Mouse (Mus musculus): ENCODE measurements around the gene Prkn. TPM values are rescaled to one million over a fixed set of nuclear protein-coding genes. Genes with fewer than 3 reads are reported as not detected.

Gene Prkn
- total RNA-seq, 2 experiments from 2014 or later, result 1.8 TPM; not detected in 1

DNA sequence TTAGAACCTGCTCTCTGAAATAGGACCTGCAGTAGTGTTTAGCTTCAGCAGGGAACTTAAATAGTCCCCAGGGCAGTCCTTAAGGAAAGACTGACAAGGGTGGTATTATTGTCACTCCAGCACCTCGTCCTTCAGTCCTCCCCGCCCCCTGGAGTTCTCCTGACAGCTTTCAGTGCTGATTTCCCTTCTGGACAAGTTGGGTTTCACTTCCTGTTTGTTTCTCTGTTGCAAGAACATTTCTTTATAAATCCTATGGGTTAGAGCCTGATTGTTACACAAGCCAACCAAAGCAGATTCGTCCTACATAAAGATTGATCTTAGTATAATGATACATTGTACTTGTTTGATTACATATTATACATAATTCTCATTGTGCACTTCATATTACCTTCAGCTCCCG lies 142.0 kb downstream of the Prkn start:
- ATAC-seq (replicated peaks; ENCODE audit: poor library complexity, severe bottlenecking), result peak; percentile 93

DNA sequence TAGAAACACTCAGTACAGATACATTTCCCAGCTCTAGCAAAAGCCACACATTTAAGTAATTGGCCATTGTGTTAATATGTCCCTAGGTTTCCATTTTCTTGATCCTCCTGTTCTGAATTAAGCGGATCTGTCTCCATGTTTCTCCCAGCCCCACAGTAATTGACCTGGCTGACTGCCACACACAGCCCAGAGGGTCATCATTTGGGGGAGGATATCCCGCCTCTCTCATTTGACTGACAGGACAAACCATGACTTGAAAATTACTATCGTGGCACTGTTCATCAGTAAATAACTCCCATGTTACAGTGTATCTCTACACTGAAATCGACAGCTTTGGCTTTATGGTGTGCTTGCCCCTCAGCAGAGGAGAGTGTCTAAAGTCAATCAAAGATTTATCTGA lies 146.9 kb downstream of the Prkn start:
- no peak for ATAC-seq (replicated peaks; ENCODE audit: poor library complexity, severe bottlenecking)

DNA sequence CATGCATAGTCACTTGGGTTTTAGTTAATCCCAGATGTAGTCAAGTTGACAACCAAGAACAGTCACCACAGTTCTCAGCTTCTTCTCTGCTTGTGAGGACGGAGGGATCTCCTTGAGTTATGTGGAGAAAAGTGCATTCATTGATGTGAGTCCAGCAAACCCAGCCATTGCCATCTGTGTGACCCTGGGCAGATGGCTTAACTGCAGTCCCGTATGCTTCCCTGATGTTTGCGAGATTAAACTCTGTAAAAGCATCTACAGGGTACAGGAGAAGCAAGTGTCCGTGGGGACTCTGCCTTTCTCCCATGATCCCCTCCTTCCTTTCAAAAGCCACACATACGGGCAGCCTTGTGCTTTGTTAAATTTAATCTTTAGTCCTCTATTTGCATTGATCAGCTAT lies 157.1 kb downstream of the Prkn start:
- ATAC-seq (replicated peaks; ENCODE audit: poor library complexity, severe bottlenecking), result no peak

DNA sequence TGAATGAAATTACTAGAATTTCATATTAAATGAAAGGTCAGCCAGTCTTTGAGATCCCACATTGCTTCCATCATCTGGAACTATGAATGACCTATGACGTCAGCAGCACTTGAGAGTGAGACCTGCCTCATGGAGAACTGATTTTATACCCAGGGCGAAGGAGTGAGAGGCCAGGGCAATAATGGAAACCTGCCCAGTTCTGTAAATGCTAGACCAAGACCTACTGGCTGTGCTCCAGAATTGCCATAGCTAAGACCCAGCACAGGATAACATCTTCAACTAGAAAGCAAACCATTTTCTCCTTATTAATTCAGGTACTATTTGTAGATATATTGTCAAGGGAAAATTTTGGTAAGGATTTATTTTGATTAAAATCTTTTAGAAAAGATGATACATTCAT lies 183.2 kb downstream of the Prkn start:
- no peak for ATAC-seq (replicated peaks; ENCODE audit: poor library complexity, severe bottlenecking)

DNA sequence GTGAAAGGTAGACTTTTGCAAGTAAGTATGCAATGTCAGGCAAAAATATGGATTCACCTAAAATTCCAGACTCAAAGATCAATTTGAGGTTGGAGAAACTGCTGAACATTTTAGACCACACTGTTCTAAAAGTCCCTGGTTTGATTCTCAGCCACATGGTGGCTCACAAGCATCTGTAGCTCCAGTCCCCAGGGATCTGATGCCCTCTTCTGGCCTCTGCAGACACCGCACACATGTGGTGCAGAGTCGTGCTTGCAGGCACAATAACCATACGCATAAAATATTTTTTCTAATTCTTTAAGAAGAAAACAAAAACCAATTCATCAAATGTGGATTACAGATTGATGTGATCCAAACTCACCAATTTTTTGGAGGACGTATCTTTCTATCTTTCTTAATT lies 189.2 kb downstream of the Prkn start:
- ATAC-seq (replicated peaks; ENCODE audit: poor library complexity, severe bottlenecking), result no peak

DNA sequence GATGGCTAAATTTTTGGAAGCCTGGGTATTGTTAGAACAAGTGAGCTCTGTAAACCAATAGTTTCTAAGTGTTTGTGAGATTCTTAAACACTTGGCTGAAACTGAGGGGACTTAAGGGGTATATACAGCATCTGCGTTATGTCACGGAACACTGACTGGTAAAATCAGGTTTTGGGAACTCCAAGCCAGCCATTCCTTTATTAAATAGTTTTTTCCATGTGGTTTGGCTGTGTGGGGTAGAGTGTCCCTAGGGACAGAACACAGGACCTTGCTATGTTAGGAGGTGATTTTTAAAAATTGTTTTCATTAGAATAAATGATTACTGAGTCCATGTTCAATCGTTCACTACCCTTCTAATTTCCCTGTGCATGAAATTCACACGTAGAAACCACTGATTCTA lies 190.8 kb downstream of the Prkn start:
- no peak for ATAC-seq (replicated peaks; ENCODE audit: poor library complexity, severe bottlenecking)

DNA sequence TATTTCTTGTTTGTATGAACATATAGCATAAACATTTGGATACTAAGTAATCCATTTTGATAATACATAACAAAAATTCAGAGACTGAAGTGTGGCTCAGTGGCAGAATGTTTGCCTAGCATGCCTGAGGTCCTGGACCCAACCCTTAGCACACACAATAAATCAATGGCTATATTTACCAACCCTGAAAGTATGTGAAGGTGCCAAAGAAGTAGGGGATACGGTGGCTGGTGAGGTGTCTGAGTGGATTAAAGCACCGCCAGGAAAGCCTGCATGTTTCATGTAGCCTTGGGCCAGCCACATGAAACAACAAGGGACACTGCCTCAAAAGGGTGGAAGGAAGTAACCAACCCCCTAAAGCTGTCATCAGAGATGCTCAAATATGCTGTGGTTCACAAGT lies 192.2 kb downstream of the Prkn start:
- no peak for ATAC-seq (replicated peaks; ENCODE audit: poor library complexity, severe bottlenecking)

DNA sequence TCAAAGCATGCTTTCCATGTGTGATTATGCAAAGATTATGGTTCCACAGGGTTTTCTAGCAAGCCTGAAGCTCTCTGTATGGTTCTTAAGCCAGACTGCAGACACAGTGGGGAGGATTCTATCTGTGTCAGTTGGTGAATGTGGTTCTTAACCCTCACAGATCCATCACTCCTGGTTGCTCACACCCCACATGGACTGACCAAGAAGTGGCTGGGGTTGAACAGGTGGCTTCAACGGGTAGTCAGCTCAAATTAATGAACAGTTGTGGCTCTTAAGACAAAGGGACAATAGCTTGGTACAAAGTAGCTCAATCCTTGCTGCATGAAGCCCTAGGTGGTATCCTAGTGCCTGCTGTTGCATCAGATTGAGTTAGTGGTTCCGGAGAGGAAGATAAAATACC lies 193.4 kb downstream of the Prkn start:
- ATAC-seq (replicated peaks; ENCODE audit: poor library complexity, severe bottlenecking), result no peak

DNA sequence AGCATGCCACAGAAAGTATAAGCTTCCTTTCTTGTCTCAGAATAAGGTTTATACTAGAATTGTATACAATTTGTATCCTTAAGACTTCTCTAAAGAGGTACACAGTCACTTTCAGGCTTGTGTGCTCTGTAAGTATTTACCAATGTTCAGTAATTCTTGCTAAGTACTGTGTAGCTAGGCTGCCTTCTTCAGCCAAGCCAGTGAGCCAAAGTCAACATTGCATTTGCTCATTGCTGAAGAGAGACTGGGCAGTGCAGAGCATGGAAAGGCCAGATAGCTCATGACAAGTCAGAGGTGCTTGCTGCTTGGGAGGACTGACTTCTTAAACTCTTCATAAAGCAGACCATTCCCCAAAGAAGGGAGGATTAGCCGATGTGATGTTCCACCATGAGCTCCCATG lies 198.1 kb downstream of the Prkn start:
- no peak for ATAC-seq (replicated peaks; ENCODE audit: poor library complexity, severe bottlenecking)

DNA sequence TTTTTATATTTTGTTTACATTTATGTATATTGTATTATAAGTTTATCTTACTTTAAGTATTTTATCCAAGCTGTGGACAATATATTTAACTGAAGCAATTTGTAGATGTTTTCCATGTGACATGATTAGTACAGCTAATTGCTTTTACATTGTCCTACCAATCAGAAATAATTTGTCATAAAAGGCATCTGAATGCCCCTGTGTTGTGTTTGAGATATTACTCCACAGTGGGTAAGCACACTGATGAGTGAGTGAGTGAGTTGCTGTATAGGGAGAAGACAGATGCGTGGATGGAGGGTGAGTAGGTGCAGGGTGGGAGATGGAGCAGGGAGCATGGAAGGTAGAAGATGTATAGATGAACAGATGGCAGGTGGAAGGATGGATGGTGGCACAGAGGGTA lies 218.8 kb downstream of the Prkn start:
- ATAC-seq (replicated peaks; ENCODE audit: poor library complexity, severe bottlenecking), result no peak

DNA sequence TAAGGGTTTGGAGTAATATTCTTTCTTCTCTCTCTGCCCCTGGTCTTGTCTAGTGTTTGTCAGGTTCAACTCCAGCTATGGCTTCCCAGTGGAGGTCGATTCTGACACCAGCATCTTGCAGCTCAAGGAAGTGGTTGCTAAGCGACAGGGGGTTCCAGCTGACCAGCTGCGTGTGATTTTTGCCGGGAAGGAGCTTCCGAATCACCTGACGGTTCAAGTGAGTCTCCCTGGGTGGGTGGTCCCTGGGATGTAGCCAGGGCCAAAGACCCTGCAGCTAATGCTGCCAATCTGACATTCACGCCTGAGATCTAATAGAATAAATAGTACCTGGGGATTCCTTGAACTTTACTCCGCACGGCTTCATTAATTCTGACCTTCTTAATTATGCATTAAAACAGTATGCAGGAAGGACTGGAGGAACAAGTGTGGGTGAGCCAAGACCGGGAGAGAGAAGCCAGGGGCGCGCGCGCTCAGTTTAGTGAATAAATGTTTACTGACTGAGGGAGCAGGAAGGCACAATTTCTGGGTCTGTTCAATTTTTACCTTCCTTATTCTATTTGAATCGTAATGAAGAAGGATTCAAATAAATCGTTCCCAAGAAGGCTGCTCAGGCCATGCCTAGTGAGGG lies 227.0 kb downstream of the Prkn start:
- ATAC-seq (replicated peaks; ENCODE audit: poor library complexity, severe bottlenecking), result no peak

DNA sequence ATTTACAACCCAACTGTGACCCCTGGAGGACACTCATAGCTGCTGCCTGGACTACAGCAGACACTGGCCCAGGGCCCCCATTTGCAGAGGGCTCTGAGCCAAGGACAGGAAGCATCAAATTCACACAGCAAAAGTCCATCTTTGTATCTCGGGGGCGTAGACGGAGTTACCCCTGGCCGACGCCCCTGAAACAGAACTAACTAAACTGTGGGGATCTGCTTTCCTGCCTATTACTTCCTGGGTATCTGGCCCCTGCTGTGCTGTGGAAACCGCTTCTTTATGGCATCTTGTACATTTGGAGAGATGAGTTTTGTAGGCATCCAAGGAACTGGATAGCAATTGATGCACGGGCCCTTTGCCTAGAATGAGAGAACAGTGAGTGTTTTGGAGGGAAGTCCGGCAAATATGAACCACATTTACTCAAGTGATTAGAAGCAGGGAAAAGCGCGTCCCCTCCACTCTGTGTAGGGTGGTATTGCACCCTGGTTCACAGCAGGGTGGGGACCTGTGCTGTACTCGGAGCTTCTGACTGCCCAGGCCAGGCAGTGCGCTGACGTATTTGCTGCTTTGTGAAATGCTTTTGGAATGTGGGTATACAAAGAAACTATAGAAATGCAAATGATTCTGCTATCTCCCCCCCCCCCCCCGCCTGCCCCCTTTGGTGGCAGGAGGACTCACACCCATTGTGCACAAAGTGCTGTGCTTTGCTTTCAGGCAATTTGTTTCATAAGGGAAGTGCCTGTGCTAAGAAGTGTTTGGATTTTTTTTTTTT lies 227.7 kb downstream of the Prkn start:
- ATAC-seq (replicated peaks; ENCODE audit: poor library complexity, severe bottlenecking), result peak; percentile 40

DNA sequence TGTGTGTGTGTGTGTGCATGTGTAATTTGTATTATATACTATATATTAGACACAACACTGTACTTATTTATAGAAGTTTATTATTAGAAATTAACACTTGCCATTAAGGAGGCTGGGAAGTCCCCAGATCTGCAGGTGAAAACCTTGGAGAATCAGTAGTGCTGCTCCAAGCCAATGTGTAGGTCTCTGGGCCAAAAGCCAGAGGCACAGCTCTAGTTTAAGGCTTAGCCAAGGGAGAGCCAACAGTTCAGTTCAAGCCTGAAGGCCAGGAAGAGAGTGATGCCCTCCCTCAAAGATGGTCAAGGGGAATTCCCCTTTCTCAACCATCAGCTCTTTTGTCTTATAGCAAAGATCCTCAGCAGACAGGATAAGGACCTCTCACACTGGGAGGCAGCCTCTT lies 230.8 kb downstream of the Prkn start:
- no peak for ATAC-seq (replicated peaks; ENCODE audit: poor library complexity, severe bottlenecking)

DNA sequence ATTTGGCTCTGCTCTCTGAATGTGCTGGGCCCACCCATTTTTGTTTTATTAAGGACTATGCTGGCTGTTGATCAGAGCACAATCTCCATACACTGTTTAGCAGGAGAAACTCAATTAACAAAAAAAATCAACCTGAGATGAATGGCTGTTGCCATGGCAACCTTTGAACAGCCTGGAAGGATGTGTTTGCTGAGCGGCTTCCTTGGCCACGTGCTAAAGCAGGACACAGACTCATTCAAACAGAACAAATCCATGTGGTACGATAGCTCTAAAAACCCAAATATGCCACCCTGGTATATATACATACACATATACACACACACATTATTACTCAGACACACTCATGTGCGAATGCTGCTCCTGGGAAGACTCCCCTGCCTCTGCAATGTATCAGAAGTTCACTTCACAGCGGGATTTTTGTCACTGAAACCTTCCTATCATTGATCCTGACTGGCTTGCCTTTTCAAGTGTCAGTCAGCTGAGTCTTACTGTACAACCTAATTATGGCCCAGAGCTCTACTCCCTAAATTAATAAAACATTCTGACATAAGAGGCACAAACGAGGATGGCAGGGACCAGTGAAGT lies 236.2 kb downstream of the Prkn start:
- ATAC-seq (replicated peaks; ENCODE audit: poor library complexity, severe bottlenecking), result no peak

DNA sequence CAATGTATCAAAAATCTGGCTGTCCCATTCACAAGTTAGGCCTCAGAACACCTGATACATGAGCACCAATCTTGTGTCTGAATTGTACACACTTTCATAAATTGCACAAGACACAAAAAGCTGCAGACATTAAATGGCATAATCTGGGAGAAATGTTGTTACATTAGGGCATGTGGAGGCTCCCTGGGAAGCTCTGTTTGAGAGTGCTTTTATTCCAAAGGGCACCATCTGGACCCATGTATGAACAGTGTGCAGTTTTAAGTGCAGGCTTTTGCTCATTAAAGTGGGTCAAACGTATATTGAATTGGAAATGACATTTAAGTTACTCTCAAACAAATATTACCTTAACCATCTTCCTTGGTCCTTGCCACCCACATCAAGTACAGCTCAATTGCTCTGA lies 246.3 kb downstream of the Prkn start:
- ATAC-seq (replicated peaks; ENCODE audit: poor library complexity, severe bottlenecking), result no peak

DNA sequence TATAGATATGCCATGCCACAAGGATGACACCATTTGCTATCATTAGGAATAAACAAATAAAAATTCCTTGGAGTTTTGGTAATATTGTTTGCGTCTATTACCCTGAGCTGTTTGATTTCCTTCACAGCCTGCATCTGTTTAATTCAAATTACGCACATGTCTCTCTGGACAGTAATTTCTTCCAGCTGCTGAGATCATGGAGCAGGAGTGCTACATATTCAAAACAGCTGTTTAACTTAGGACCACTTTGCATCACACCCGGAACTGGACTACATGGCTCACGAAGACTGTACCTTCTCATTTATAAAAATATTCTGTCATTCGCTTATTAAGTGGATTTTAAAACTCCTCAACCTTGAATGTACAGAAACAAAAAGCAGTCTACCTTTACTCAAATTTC lies 246.9 kb downstream of the Prkn start:
- no peak for ATAC-seq (replicated peaks; ENCODE audit: poor library complexity, severe bottlenecking)

DNA sequence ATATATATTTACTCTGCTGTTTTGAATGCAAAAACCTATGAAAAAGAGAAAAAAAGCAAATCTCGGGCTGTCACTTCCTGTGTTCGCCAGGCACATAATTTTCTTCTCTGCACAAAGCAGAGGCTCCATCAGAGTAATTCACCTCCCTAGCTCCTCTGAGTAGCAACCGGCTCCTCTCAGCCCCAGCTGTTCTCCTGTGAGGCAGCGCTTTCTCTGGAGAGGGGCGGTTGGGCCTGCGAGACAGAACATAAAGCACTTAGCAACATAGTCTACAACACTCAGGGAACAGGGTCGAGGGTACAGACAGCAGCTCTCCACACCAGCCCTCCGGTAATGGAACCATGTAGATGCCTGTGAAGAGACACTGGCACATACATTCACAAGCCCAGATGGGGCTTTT lies 247.6 kb downstream of the Prkn start:
- ATAC-seq (replicated peaks; ENCODE audit: poor library complexity, severe bottlenecking), result no peak

DNA sequence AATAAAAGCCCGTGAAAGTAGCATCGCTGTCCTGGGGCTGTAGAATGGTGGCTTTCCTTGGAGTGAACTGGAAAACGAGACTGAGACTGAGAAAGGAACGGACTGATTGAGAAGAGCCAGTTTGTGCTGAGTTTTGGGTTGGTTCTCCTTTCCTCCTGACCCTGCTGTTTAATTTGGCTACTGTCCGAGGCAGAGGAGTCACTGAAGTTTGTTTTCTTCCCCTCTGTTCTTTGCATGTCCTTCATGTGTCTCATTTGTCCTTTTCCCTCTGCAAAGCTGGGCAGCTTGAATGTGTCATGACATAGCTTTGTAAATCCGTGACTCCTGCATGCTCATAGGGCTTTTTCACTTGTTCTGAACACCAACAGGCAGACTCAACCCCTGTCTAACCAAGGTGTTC lies 249.2 kb downstream of the Prkn start:
- ATAC-seq (replicated peaks; ENCODE audit: poor library complexity, severe bottlenecking), result no peak

DNA sequence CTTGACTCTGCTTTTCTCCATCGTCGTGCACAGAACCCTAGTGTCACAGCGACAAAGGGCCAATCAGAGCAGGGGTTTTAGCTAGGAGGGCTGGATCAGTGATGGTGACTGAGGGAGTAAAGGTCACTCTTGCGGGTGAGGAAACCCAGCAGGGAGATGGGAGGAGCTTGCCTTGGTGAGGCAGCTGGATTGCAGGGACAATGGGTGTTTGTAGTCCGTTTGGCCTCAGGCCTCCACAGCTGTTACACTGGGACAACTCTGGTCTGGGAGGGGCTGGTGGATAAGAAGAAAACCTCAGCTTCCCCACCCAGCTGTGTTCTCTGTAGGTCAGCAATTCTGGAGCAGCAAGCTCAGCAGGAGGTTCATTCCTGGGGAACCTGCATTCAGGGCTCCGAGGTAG lies 252.7 kb downstream of the Prkn start:
- ATAC-seq (replicated peaks; ENCODE audit: poor library complexity, severe bottlenecking), result no peak

DNA sequence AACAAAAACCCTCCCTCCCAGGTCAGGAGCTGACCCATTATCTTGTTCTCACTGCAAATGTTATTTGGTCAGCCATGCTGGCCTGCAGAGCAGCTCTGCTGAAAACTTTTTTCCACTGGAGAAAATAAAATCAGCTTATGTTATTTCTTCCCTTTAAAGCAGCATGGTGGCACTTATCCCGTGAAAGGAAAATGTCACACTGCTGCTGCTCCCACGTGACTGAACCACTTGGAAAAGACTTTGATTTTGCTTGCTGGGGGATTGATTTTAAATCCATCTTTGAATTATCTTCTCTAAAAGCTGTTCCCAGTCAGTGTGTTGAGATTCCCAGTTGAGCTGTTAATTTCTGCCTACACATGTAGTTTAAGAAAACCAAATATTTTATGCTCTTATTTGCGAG lies 253.1 kb downstream of the Prkn start:
- ATAC-seq (replicated peaks; ENCODE audit: poor library complexity, severe bottlenecking), result no peak

DNA sequence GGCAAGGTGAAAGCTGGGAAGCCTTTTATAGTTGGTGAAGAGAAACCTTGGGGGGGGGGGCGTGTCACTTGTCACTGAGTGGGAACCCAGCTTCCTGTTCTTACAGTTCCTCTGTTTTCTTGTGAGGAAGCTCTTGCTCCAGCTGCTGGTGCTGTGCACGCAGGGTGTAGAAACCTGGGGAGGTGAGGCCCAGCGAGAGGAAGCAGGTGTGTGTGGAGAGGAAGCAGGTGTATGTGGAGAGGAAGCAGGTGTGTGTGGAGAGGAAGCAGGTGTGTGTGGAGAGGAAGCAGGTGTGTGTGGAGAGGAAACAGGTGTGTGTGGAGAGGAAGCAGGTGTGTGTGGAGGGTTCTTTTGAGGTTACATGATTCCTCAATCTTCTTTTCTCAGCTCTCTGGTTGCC lies 266.8 kb downstream of the Prkn start:
- peak; percentile 63 for ATAC-seq (replicated peaks; ENCODE audit: poor library complexity, severe bottlenecking)

DNA sequence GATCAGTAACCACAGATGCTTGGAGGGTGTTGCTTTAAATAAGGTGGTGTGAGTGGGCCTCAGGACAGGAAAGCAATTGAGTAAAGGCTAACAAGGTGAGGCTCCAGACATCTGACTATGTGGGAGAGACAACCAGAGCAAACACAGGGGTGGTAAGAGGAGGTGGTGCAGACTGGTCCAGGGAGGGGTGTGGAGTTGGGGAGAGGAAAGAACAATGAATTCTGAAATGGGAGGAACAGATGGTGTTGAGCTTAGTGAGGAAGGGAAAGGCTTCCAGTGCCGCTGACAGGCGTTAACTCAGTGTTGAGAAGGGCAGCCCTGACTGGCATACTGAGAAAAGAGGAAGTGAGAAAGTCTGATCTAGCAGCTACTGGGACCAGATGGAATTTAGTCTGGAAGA lies 267.7 kb downstream of the Prkn start:
- ATAC-seq (replicated peaks; ENCODE audit: poor library complexity, severe bottlenecking), result peak; percentile 65
